Mouse (Mus musculus) heart, embryonic 14.5 days (tissue): ENCODE data around the gene Pde7b. TPM values are rescaled to one million over a fixed set of nuclear protein-coding genes. Genes with fewer than 3 reads are reported as not detected.

Experiments
- ATAC-seq: fragments of 200-750 bp; cut with Nextera tagmentation; 2 replicates; pipeline ENCODE4 v1.8.0; 2017; ENCODE audit warnings: low read depth, moderate TSS enrichment; ENCODE audit not compliant: insufficient number of reproducible peaks, insufficient read depth, low FRiP score
- H3K27ac ChIP-seq, 2 experiments: fragments of 200-500 bp in 1 of 2; fragments of 300-500 bp in 1 of 2; sonication (generic) in 1 of 2; replicated peaks in 1 of 2; 2 replicates each; pipeline ENCODE4 v1.5.1; 2012 to 2014; ENCODE audit warnings: low read depth in 2 of 2, low read length in 2 of 2, control low read depth in 1 of 2, mild to moderate bottlenecking in 1 of 2, mixed read lengths in 1 of 2; ENCODE audit not compliant: control insufficient read depth in 1 of 2, insufficient read depth in 1 of 2
- H3K27me3 ChIP-seq: fragments of 300-500 bp; sonication (generic); 2 replicates; pipeline ENCODE4 v1.6.1; 2014; ENCODE audit warnings: mild to moderate bottlenecking, low read length, control low read depth; ENCODE audit not compliant: control insufficient read depth, insufficient read depth
- H3K36me3 ChIP-seq: fragments of 300-500 bp; sonication (generic); 2 replicates; pipeline ENCODE4 v1.6.1; 2014; ENCODE audit warnings: mild to moderate bottlenecking, control low read depth, low read length, mixed read lengths; ENCODE audit not compliant: control insufficient read depth, insufficient read depth
- H3K4me1 ChIP-seq, 2 experiments: fragments of 200-500 bp in 1 of 2; fragments of 300-500 bp in 1 of 2; sonication (generic) in 1 of 2; 2 replicates each; pipeline ENCODE4 v1.6.1; 2012 to 2014; ENCODE audit warnings: low read length in 2 of 2, control low read depth in 1 of 2, mixed read lengths in 1 of 2; ENCODE audit not compliant: control insufficient read depth in 2 of 2, insufficient read depth in 2 of 2
- H3K4me2 ChIP-seq: fragments of 300-500 bp; sonication (generic); 2 replicates; pipeline ENCODE4 v1.6.1; 2014; ENCODE audit warnings: mild to moderate bottlenecking, low read length
- H3K4me3 ChIP-seq, 2 experiments: fragments of 200-500 bp in 1 of 2; fragments of 300-500 bp in 1 of 2; sonication (generic) in 1 of 2; 2 replicates each; pipeline ENCODE4 v1.5.1; 2012 to 2014; ENCODE audit warnings: low read length in 2 of 2, mild to moderate bottlenecking in 2 of 2, control low read depth in 1 of 2, low read depth in 1 of 2, moderate library complexity in 1 of 2; ENCODE audit not compliant: control insufficient read depth in 1 of 2, insufficient read depth in 1 of 2
- H3K9ac ChIP-seq: fragments of 300-500 bp; sonication (generic); 2 replicates; pipeline ENCODE4 v1.6.1; 2014; ENCODE audit warnings: mild to moderate bottlenecking, low read length
- H3K9me3 ChIP-seq: fragments of 300-500 bp; sonication (generic); 2 replicates; pipeline ENCODE4 v1.6.1; 2016; ENCODE audit warnings: low read length, control low read depth; ENCODE audit not compliant: control insufficient read depth
- WGBS: fragments of 180-500 bp; shearing (Covaris S2); extraction: QIAGEN DNeasy Blood & Tissue Kit; methylation state at CpG from one replicate; pipeline ENCODE4 v1.1.7; 2014; 5-methylcytosine and 5-hydroxymethylcytosine counted together
- polyA plus RNA-seq: library from polyadenylated mRNA; unstranded; fragments of >200 nt; fragmentation: Nextera tagmentation; extraction: Ambion mirVana; gene quantifications from 2 replicates; pipeline ENCODE4 v1.2.1, GENCODE M21; 2014

Gene Pde7b
- 12.2 and 12.3 TPM in 2 replicates for polyA plus RNA-seq

DNA sequence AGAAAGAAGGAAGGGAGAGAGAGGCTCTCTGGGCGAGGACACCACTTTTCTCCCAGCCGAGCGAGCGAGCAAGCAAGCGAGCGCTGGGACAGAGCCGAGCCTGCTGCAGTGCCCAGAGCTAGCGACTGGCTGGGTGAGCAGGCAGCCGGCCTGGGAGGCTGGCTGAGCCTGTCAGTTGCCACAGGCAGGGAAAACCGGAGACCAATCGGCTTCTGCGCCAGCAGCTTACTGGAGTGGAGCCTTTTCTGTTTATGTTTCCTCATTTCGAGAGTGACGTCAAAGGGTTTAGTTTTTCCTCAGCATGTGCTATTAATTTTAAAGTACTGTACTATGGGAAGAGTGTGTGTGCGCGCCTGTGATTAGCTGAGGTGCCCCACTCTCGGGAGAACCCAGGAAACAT, at the start of gene Pde7b:
TSS of gene Pde7b (minus strand) at position 173 of the 400 bp plus-strand sequence.
- Histone ChIP-seq H3K4me3 (peak within 1 kb of the TSS; percentile 41 to 48), H3K9me3 (no peaks in the 10 kb centered on the region), H3K4me2 (peak within 1 kb of the TSS; percentile 67), H3K9ac (peak within 1 kb of the TSS; percentile 73), H3K4me1 (peaks cover 10 to 26% of the 10 kb centered on the region in 2 experiments), H3K27ac (peak within 1 kb of the TSS; percentile 61 to 78), H3K36me3 (no peaks in the 10 kb centered on the region), H3K27me3 (no peaks in the 10 kb centered on the region)
- ATAC-seq: peak; percentile 78
- 11% methylated on average over 17 of the region's 17 CpGs for WGBS

DNA sequence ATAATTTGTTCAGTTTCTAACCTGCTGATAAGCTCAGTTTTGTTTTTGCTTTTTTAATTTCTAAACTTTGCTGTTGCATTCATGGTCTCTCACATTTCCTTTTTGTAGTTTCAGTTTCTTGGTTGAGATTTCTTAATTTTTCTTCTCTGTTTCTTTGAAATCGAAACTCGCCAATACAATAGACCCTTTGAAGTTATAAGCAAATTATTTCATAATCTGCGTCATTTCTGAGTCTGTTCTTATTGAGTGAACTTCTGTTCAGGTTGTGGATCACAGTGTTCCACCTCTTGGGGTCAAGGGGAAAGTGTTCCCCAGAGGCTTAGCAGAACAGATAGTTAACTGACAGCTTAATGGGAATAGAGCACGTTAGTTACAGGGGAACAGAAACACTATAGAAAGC, 47.2 kb upstream of the Pde7b start:
- no peak overlapping the region for H3K4me2 ChIP-seq
- H3K27ac ChIP-seq: no peak overlapping the region
- 79% methylated on average over 4 of the region's 4 CpGs for WGBS
- no peaks in the 10 kb centered on the region for H3K27me3 ChIP-seq
- H3K9ac ChIP-seq: no peak overlapping the region
- ATAC-seq: no peak
- no peaks in the 10 kb centered on the region for H3K9me3 ChIP-seq
- peaks cover 2 to 5% of the 10 kb centered on the region in 2 experiments; a peak in 3 of 4 replicates for H3K4me1 ChIP-seq
- H3K36me3 ChIP-seq: no peaks in the 10 kb centered on the region
- no peak overlapping the region for H3K4me3 ChIP-seq

DNA sequence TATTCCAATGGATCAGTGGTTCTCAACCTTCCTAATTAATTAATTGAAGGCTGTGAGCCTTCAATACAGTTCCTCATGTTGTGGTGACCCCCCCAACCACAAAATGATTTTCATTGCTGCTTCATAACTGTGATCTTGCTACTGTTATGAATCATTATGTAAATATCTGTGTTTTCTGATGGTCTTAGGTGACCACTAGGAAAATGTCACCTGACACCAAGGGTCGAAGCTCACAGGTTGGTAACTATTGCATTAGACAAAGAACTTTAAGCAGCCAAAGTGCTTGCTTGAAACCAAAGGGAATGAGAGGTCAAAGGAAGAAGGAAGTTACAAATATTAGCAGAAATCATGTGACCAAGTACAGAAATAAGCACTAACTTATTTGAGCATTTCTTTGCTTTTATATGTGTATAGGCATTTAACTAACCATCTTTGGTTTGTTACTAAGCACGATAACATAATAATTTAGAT, 45.6 kb upstream of the Pde7b start:
- H3K4me3 ChIP-seq: no peak overlapping the region
- H3K4me1 ChIP-seq: peaks cover 0 to 3% of the 10 kb centered on the region in 2 experiments; a peak in 1 of 4 replicates
- H3K36me3 ChIP-seq: no peaks in the 10 kb centered on the region
- H3K4me2 ChIP-seq: no peak overlapping the region
- H3K9ac ChIP-seq: no peak overlapping the region
- no peaks in the 10 kb centered on the region for H3K9me3 ChIP-seq
- no peak for ATAC-seq
- no peaks in the 10 kb centered on the region for H3K27me3 ChIP-seq
- 92% methylated on average over 2 of the region's 2 CpGs for WGBS
- no peak overlapping the region for H3K27ac ChIP-seq

DNA sequence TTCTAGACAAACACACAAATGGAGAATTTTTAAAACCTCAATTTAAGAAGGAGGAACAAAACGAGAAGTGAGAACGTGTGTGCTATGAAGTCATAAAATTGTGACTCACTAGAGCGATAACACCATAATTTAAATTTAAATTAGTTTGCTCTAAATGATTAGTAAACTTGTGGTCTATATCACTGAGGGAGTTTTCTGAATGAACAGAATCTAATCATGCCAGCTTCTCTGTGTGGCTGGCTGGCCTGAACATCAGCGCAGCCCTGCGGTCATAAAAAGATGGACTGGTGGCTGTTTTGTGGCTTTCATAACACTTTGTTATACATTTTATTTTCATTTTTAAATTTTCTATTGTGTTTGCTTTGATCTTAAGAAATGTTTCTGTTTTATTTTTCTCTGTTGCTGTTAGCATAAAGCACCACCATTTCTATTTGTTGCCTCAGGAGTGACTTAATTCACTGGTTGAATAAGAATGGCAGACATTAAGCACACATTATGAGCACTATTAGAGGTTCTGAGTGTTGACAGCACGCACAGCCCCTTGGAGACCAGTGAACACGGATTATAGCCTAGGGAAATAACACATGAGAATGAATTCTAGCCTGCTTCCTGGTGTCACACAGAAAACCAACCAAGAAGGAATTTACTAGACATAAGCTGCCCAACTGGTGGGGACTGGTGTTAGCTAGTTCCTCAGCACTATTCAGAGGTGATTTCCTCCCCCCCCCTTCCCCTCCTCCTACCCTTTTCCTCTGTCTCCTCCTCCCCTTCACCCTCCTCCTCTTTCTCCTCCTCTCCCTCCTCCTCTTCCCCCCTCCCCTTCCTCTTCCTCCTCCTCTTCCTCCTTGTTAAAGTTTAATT, 44.9 kb upstream of the Pde7b start:
- H3K27me3 ChIP-seq: no peaks in the 10 kb centered on the region
- H3K4me3 ChIP-seq: no peak overlapping the region
- no peak overlapping the region for H3K9ac ChIP-seq
- H3K4me2 ChIP-seq: no peak overlapping the region
- no peak for ATAC-seq
- peaks cover 0 to 3% of the 10 kb centered on the region in 2 experiments; a peak in 1 of 4 replicates for H3K4me1 ChIP-seq
- WGBS: 80% methylated on average over 7 of the region's 7 CpGs
- no peaks in the 10 kb centered on the region for H3K9me3 ChIP-seq
- H3K36me3 ChIP-seq: no peaks in the 10 kb centered on the region
- no peak overlapping the region for H3K27ac ChIP-seq

DNA sequence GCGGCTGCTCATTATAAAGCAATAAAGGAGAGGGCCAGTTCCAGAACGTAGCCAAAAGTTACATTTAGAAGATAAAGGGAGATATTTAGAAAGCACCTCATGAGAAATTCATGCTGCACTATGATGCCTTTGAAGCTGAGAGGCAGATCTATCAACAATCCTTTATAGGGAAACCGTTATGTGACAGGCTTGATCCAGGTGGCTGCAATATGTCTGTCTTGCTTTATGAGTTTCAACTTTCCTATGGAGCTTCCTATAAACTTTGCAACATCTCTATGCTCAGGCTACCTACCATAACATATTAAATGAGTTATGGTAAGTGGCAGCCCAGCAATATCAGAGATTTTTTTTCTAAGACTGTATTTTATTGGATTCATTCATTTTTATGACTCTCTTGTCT, 39.5 kb upstream of the Pde7b start:
- Histone ChIP-seq H3K4me3 (no peak overlapping the region), H3K4me1 (no peaks in the 10 kb centered on the region), H3K36me3 (no peaks in the 10 kb centered on the region), H3K27me3 (no peaks in the 10 kb centered on the region), H3K4me2 (no peak overlapping the region), H3K9me3 (no peaks in the 10 kb centered on the region), H3K9ac (no peak overlapping the region), H3K27ac (no peak overlapping the region)
- 67% methylated on average over 3 of the region's 3 CpGs for WGBS
- no peak for ATAC-seq

DNA sequence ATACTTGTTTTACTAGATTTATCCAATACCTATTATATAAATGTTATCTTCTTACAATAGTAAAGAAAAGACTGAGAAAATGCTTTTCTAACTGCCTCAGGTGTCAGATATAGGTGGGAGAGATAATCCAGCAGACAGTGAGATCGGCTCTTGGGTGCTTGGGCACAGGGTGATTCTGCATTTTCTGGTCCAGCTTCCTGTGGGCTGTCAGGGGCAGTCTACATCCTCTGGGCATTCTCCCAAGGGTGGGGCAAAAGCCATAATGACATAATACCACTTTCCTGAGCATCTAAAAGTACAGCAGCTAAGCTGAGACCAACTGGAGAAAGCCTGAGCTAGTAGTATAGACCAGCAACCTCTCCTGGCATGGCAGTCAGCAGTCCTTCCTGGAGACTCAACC, 34.1 kb upstream of the Pde7b start:
- H3K27ac ChIP-seq: no peak overlapping the region
- no peak for ATAC-seq
- H3K9ac ChIP-seq: no peak overlapping the region
- no peaks in the 10 kb centered on the region for H3K27me3 ChIP-seq
- no peak overlapping the region for H3K4me3 ChIP-seq
- no peak overlapping the region for H3K4me2 ChIP-seq
- H3K4me1 ChIP-seq: no peaks in the 10 kb centered on the region
- 56% methylated on average over 1 of the region's 1 CpGs for WGBS
- no peaks in the 10 kb centered on the region for H3K9me3 ChIP-seq
- no peaks in the 10 kb centered on the region for H3K36me3 ChIP-seq

DNA sequence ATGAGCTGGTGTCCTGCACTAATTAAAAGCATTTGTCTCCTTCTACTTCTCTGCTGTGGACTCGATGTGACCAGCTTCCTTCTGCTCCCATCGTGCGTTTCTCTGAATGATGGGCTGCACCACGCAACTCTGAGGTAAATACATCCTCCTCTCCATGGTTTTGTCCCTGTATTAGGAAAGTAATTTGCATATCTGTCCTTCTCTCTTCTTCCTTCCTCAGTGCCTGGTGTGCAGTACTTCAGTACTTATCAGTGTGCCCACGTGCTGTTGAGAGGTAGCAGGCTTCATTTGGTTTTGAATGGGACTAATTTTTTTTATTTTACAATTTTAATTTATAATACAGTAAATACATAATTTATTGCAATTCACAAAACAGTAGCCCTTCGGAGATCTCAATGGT, 33.4 kb upstream of the Pde7b start:
- no peak overlapping the region for H3K4me2 ChIP-seq
- 57% methylated on average over 6 of the region's 6 CpGs for WGBS
- no peak overlapping the region for H3K4me3 ChIP-seq
- no peaks in the 10 kb centered on the region for H3K4me1 ChIP-seq
- no peaks in the 10 kb centered on the region for H3K36me3 ChIP-seq
- H3K9me3 ChIP-seq: no peaks in the 10 kb centered on the region
- ATAC-seq: no peak
- no peak overlapping the region for H3K27ac ChIP-seq
- no peaks in the 10 kb centered on the region for H3K27me3 ChIP-seq
- H3K9ac ChIP-seq: no peak overlapping the region
